Mouse (Mus musculus) spleen, postnatal 14 days (tissue): ENCODE results near the gene Tcf15.

Experiments
- DNase-seq, 2 experiments: peaks; one replicate each; pipeline ENCODE4 v3.0.0; 2021 to 2022; ENCODE audit warnings: low spot score in 2 of 2

Gene Tcf15

GRCm38 (mm10) chr2:152143279-152144157 is at the start of gene Tcf15:
Tcf15 (plus strand) TSS chr2:152143561.
- DNase-seq: no peak

- DNase-seq: no peak
Measured at GRCm38 (mm10) chr2:152094856-152095545, 48.4 kb upstream of the Tcf15 start.

DNA sequence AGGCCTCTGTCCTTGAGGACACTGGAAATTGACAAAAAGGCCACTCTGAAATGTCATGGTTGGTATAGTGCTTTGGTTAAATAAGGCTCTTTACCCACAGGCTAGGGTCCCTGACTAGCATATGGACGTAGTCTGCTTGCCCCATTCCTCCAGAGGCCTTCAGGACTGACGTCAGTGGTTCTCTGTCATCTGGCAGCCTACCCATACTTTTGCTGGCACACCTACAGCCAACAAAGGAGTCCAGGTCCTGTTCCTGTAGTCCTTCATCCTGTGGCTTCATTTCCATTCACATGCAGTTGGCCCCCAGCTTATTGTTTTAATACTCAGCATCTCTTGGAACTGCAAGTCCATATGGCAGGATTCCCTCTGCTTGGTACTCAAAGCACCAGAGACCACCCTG is 46.4 kb upstream of the Tcf15 start:
- DNase-seq: no peak

DNA sequence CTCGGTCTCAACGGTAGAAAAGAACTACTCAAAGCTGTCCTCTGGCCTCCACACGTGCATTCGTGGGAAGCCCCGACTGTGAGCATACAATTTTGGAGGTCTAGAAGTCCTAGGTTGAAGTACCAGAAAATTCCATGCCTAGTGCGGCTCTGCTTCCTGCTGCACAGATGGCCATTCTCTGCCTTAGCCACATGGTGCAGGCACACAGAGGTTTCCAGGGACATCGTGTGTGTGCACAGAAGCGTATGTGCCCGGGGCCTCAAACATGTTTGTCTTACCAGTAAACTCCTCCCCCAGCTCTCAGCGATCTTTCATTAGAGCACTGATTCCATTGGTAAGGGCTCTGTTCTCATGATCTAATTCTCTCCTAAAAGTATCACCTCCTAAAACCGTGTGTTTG is 45.4 kb upstream of the Tcf15 start:
- DNase-seq: no peak

DNA sequence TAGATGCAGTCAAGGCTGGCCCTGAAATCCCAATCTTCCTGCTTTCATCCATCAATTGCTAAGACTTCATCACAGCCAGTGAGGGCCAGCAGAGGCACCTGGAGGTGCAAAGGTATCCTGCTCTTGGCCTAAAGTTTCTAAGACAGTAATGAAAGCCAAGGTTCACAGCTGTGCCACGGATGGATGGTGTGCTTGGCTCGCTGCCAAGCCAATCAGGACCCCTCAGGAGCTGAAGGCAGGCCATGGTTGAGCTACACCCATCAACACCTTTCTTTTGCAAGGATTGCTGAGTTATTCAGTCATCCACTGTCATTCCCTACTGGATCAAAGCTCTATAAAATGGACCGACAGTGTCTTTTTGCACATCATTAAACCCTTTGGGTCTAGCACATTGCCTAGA is 43.8 kb upstream of the Tcf15 start:
- DNase-seq: no peak

DNA sequence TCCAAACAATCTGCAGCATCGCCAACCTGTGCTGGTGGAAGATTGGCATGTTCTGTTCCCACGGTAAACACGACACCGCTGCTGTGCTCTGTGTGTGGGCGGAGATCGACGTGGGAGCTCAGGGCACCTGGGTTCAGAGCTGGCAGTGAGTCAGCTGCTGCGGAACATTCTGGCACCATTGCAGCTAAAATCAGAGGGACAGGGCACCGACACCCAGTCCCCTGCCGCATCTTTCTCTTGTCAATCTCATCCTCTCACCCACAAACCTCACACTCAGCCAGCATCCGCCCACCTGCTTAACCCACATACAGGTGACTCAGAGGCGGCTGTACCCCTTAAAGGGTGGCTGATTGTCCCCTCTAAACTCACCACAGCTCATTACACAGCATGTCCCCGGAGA is 41.6 kb upstream of the Tcf15 start:
- DNase-seq: no peak

- DNase-seq: no peak
Measured at GRCm38 (mm10) chr2:152102369-152102768, 41.0 kb upstream of the Tcf15 start.

GRCm38 (mm10) chr2:152104711-152105317 is 38.5 kb upstream of the Tcf15 start:
- DNase-seq: no peak

DNA sequence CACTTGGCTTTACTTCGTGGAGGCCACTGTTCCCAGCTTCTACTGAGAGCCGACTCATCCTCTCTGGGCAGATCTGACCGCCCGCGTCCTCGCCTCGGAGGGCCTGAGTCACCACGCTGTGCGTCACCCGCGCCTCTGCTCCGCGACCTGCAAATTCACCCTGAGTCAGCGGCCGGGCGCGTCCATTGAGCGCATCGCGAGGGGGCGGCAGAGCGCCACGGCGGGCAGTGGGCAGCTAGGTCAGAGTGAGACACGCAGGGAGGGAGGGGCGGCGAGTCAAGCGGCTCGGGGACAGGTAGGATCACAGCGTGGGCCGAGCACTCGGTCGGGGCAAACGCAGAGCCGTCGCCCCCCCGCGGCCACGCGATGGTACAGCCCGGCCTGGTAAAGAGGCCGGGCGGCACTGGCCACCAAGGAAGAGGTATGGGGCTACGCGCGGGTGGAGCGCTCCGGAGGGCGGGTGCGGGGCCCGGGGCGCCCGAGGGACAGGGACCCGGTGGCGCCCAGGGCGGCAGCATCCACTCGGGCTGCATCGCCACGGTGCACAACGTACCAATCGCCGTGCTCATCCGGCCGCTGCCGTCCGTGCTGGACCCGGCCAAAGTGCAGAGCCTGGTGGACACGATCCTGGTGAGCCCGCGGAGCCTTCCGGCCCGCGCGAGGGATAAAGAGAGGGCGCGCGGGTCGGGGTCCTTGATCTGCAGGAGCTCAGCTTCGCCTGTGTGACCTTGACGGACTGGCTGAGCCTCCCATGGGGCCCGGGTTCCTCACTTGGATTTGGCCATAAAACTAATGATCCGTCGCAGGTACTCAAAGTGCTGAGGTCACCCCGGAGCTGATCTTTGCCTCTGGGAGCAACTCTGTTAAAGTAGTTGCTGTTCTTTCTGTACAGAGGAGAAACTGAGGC is 37.8 kb upstream of the Tcf15 start, which contains the start of gene Srxn1:
TSS of gene Srxn1 (plus strand) at position 199 of the 907 bp plus-strand sequence.
- DNase-seq: peak; percentile 70 to 77

DNA sequence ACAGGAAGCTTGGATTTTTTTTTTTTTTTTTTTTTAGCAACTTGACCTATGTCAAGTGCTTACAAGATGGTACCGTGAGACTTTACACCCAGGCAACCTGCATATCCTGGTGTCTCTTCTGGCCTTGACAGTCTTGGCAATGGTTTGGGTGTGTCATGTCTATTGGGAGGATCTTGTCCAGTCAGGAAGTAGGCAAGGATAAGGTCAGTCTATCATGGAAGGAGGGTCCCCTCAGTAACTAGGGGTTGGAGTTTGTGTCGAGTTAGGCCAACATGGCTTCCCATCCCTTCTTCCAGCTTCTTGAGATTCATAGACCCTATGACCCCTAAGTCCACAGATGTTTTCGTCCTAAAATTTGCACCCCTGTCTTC is 37.2 kb upstream of the Tcf15 start:
- DNase-seq: no peak

- DNase-seq: no peak
Measured at GRCm38 (mm10) chr2:152106597-152106996, 36.8 kb upstream of the Tcf15 start.

DNA sequence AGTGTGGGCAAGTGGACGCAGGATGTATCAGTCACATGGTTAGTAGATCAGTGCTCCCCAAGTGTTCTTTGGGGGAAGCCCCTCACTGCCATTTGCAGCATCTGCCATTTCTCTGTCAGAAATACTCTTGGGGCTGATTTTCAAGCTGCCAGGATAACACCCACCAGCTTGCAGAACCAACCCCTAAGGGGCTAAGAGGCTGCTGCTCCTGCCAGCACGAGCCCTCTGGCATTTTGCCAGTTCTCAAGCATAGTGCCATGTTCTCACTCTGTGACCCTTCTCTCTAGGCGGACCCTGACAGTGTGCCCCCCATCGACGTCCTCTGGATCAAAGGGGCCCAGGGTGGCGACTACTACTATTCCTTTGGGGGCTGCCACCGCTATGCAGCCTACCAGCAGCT is 34.7 kb upstream of the Tcf15 start:
- DNase-seq: no peak

- no peak for DNase-seq
Measured at GRCm38 (mm10) chr2:152109386-152109785, 34.0 kb upstream of the Tcf15 start.

- DNase-seq: no peak
Measured at GRCm38 (mm10) chr2:152111311-152111710, 32.0 kb upstream of the Tcf15 start.

- peak; percentile 76 to 86 for DNase-seq
Measured at GRCm38 (mm10) chr2:152111920-152112319, 31.4 kb upstream of the Tcf15 start.

- DNase-seq: no peak
Measured at GRCm38 (mm10) chr2:152112490-152112889, 30.9 kb upstream of the Tcf15 start.

DNA sequence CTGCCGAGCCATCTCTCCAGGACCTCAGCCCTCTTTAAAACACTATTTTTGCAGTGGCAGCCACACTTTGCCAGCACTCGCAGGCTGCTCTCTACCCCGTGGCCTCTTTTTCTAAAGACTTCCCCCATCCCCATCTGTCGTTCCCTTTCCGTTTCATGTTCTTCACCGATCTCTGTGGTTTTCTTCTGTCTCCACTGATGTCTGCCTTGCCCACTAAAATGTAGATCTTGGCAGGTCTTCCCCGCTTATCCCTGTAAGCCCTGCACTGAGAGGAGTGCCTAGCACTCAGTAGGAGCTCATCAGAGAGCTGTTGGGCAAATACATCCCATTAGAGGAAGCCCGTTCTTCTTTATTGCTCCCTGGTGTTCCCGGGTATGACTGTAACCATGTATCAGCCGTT is 30.4 kb upstream of the Tcf15 start:
- no peak for DNase-seq

DNA sequence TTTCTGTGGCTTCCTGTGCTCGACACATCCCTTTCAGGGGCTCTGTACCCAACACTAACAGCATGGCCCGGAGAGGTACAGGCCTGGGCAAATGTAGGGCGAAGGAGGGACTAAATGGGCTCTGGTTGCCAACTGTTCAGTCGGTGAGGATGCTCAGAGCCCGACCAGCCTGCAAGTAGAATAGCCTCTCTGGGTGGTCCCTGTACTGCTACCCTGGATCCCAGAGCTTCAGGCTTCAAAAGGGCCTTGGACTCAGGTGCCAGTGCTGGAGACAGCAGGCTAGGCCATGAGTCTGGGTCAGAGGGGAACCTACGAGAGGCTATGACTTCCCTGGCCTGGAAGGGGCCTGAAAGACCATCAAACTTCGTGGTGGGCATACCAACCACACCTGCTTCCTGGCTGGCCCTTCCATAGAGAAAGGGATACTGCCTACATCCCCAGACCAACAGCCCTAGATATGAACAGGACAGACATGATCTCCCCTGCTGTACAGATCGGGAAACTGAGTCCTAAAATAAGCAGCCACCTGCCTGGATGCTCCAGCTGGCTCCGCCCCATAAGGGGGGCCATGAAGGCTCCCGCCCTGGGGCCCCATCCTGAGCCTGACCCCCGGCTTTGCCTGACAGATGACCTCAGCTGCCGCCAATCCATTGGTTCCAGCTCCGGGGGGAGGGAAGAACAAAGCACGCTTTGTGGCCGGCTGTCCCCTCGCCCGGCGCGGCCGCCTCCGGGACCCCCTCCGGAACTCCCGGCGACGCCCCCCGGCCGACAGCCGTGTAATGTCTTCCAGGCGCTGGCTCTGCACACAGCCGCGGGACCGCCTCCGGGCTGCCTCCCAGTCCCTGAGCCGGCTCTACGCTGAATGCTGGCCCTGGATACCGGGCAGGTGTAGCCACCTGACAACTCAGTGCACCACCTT is 29.0 kb upstream of the Tcf15 start:
- DNase-seq: no peak

GRCm38 (mm10) chr2:152117694-152118093 is 25.7 kb upstream of the Tcf15 start:
- no peak for DNase-seq

DNA sequence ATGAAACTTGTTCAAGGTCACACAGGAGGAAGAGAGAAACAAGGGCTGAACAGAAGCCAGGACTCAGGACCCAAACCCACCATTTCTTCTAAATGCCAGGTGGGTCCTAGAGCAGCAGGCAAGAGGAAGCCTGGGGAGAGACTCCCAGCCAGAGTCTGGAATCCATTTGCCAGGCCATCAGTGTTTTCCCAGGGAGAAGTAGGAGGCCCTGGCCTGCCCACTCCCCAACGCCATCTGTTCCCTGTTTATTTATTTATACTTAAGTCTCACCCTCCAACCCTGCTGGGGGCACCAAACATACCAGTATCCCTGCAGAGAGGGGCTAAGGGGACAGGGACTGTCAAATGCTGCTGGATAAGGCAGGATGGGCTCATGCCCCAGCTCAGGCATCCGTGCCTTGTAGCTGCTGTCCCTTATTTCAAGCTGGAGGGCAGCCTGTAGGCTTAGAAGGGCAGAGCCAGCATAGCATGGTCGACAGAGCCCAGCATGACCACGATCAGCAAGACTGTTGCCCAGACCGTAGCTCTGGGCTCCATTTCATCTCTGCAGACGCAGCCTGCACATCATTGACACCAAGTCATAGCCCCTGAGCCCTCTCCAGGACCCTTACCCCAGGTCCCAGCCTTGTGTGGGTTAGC is 24.0 kb upstream of the Tcf15 start:
- DNase-seq: no peak
